Comparison of ENCODE assay signal across 8 mouse cellular contexts in genomic region chr9:122293865-122294241, GRCm38 (mm10). TPM values are rescaled to one million over a fixed set of nuclear protein-coding genes. Genes with fewer than 3 reads are reported as not detected.
DNase-seq lines count a peak whose midpoint lies in the region; ATAC-seq and TF ChIP-seq lines count a peak whose summit lies in the region.

No protein-coding gene starts in this region.

- H3K4me1 ChIP-seq in kidney, embryonic 16.5 days (ENCODE audit: insufficient read depth, low read length): peaks cover 11% of the 10 kb centered on the region; the same call in 1 of the 2 replicates
- 0 out of 2 replicates have a peak, but pooled peaks cover 7% of the 10 kb centered on the region for H3K4me1 ChIP-seq in lung, embryonic 14.5 days (ENCODE audit: insufficient read depth)

- DNase-seq in kidney, adult 9 months: no peak
- peak; percentile 46 for DNase-seq in T-cell, adult 2 months (ENCODE audit: low spot score)
- DNase-seq in lung, embryonic 14.5 days: peak; percentile 63
- peak; percentile 76 for DNase-seq in splenic B cell, adult 2 months (ENCODE audit: low read depth, low spot score)
- DNase-seq in left cerebral cortex, postnatal 36 days (ENCODE audit: low spot score in 2 of 2): no peak
- no peak for DNase-seq in adrenal gland, adult 2 months

- no peaks in the 10 kb centered on the region for H3K36me3 ChIP-seq in kidney, embryonic 16.5 days (ENCODE audit: insufficient read depth, low read length)
- H3K36me3 ChIP-seq in lung, embryonic 14.5 days (ENCODE audit: insufficient read depth): no peaks in the 10 kb centered on the region
- no peaks in the 10 kb centered on the region for H3K36me3 ChIP-seq in splenic B cell, adult 2 months (ENCODE audit: control insufficient read depth, insufficient read depth, low read length, poor library complexity, severe bottlenecking)

- TF ChIP-seq CTCF in lung, embryonic 14.5 days (IDR thresholded peaks at IDR 0.05; ENCODE audit: low read depth): no peak

- ATAC-seq in kidney, embryonic 16.5 days (ENCODE audit: low FRiP score, low TSS enrichment): peak; percentile 83
- ATAC-seq in granulocyte monocyte progenitor cell, adult 5-6 weeks (replicated peaks; ENCODE audit: poor library complexity, severe bottlenecking): peak; percentile 61
- ATAC-seq in lung, embryonic 14.5 days (ENCODE audit: insufficient read depth): peak; percentile 83

- peak overlapping the region; percentile 78 for H3K4me2 ChIP-seq in kidney, embryonic 16.5 days (replicated peaks; ENCODE audit: low read depth, low read length)
- H3K4me2 ChIP-seq in lung, embryonic 14.5 days: peak overlapping the region; percentile 78

- H3K9me3 ChIP-seq in kidney, embryonic 16.5 days (ENCODE audit: low read length): no peaks in the 10 kb centered on the region
- no peaks in the 10 kb centered on the region for H3K9me3 ChIP-seq in lung, embryonic 14.5 days (ENCODE audit: low read depth, low read length)

- under 1% methylated on average over 23 of the region's 23 CpGs for WGBS in kidney, embryonic 16.5 days
- WGBS in lung, embryonic 14.5 days: under 1% methylated on average over 23 of the region's 23 CpGs

- intact Hi-C loops in left cerebral cortex, postnatal 36 days (cut with DNase I): no loop called here

- H3K9ac ChIP-seq in kidney, embryonic 16.5 days (replicated peaks; ENCODE audit: low read length): peak overlapping the region; percentile 94
- peak overlapping the region; percentile 83 for H3K9ac ChIP-seq in lung, embryonic 14.5 days

- H3K27ac ChIP-seq in kidney, embryonic 16.5 days (ENCODE audit: low read length): peak overlapping the region; percentile 54
- peak overlapping the region; percentile 77; the same call in 1 of the 2 replicates for H3K27ac ChIP-seq in lung, embryonic 14.5 days (ENCODE audit: low read depth)

- H3K4me3 ChIP-seq in kidney, embryonic 16.5 days (ENCODE audit: low read length): peak overlapping the region; percentile 88
- peak overlapping the region; percentile 76 for H3K4me3 ChIP-seq in lung, embryonic 14.5 days (ENCODE audit: low read depth, low read length)

- H3K27me3 ChIP-seq in kidney, embryonic 16.5 days (ENCODE audit: insufficient read depth, low read length): no peaks in the 10 kb centered on the region
- H3K27me3 ChIP-seq in lung, embryonic 14.5 days (ENCODE audit: insufficient read depth, low read length): no peaks in the 10 kb centered on the region
- H3K27me3 ChIP-seq in splenic B cell, adult 2 months (ENCODE audit: control insufficient read depth, insufficient read depth, low read length, poor library complexity, severe bottlenecking): no peaks in the 10 kb centered on the region

RNA-seq across cellular contexts. Expression of gene Ano10, which starts 0.4 kb away (rescaled TPM):
- polyA plus RNA-seq in kidney, embryonic 16.5 days (2015; fragmentation: Nextera tagmentation; extraction: Ambion mirVana): 39.2 and 39.6 TPM in 2 replicates
- 11.1 and 19.4 TPM in 2 replicates for total RNA-seq in granulocyte monocyte progenitor cell, adult 5-6 weeks (2014; fragmentation: Nextera tagmentation)
- total RNA-seq in granulocyte monocyte progenitor cell, adult 5-6 weeks (2017): 12.9 and 16.2 TPM in 2 replicates
- 31.5 and 38.4 TPM in 2 replicates for polyA plus RNA-seq in lung, embryonic 14.5 days (2014; fragmentation: Nextera tagmentation; extraction: Ambion mirVana)
- total RNA-seq in left cerebral cortex, postnatal 36 days (2021): 10 to 100 TPM; 27.4 to 30.3 TPM
- total RNA-seq in adrenal gland, adult 2 months (2021): 100 to 1,000 TPM in 1 of 2 experiments, 10 to 100 TPM in 1; 71.6 to 102 TPM
- 74.0 and 75.6 TPM in 2 replicates for polyA plus RNA-seq in adrenal gland, adult 2 months (2012; rRNA removed)

RNA-seq across cellular contexts. Expression of gene Abhd5, which starts 57.6 kb away (rescaled TPM):
- 23.6 and 25.0 TPM in 2 replicates for polyA plus RNA-seq in kidney, embryonic 16.5 days (2015; fragmentation: Nextera tagmentation; extraction: Ambion mirVana)
- 37.3 and 42.0 TPM in 2 replicates for total RNA-seq in granulocyte monocyte progenitor cell, adult 5-6 weeks (2014; fragmentation: Nextera tagmentation)
- 38.3 and 43.1 TPM in 2 replicates for total RNA-seq in granulocyte monocyte progenitor cell, adult 5-6 weeks (2017)
- polyA plus RNA-seq in lung, embryonic 14.5 days (2014; fragmentation: Nextera tagmentation; extraction: Ambion mirVana): 25.6 and 25.9 TPM in 2 replicates
- total RNA-seq in left cerebral cortex, postnatal 36 days (2021): 10 to 100 TPM; 19.6 to 20.9 TPM
- total RNA-seq in adrenal gland, adult 2 months (2021): 100 to 1,000 TPM in 1 of 2 experiments, 10 to 100 TPM in 1; 90.4 to 137 TPM
- 14.7 and 17.6 TPM in 2 replicates for polyA plus RNA-seq in adrenal gland, adult 2 months (2012; rRNA removed)

Comparison
In these comparisons a context has a peak if more than half of its experiments do, and no peak if none do; other contexts are left out.
1. DNase-seq: peak in T-cell, adult 2 months (single experiment), lung, embryonic 14.5 days (single experiment) and splenic B cell, adult 2 months (single experiment); none in kidney, adult 9 months (single experiment), left cerebral cortex, postnatal 36 days (0 of 2) and adrenal gland, adult 2 months (single experiment).
2. Peak in every context shown above with its lines, with median percentiles within 50 percentile points of each other: ATAC-seq.